Mouse (Mus musculus) layer of hippocampus, adult 9-11 months (tissue): ENCODE measurements around the gene Syne2.
A peak's percentile ranks its signal among the peaks of the same experiment; 100 is the strongest.

Source experiments
- DNase-seq: peaks from one replicate; pipeline ENCODE4 v3.0.0; 2022

Syne2 gene

DNA sequence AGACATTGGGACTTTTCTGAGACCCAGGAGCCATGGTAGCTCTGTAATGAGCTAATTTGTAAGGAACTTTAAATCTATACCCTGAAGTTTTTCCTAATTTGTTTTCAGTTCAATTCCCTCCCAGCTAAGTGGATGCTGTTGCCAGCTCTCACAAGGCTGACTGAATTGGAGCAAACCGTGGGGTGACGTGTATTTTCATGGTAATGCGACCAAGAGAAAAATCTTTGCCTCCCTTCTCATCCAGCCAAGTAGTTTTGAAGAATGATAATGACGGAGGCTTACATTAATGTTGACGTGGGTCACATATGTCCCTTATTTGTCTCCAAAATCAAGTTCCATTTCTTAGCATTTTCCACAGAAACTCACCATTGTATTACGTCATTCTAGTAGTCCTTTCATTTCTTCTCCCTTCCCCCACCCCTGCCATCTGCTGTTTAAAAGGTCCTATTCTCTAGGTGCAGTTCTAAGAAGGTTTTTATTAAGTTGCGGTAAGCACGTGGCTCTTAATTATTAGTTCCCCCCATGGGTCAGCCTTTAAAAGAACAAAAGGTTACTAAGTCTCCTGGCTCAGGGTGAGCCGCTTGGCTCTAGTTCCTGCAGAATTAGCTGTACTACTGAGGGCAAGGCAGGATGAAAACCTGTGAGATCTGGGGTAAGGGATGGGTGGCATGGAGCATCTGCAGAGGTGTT, 55.8 kb downstream of the Syne2 start:
- no peak for DNase-seq

DNA sequence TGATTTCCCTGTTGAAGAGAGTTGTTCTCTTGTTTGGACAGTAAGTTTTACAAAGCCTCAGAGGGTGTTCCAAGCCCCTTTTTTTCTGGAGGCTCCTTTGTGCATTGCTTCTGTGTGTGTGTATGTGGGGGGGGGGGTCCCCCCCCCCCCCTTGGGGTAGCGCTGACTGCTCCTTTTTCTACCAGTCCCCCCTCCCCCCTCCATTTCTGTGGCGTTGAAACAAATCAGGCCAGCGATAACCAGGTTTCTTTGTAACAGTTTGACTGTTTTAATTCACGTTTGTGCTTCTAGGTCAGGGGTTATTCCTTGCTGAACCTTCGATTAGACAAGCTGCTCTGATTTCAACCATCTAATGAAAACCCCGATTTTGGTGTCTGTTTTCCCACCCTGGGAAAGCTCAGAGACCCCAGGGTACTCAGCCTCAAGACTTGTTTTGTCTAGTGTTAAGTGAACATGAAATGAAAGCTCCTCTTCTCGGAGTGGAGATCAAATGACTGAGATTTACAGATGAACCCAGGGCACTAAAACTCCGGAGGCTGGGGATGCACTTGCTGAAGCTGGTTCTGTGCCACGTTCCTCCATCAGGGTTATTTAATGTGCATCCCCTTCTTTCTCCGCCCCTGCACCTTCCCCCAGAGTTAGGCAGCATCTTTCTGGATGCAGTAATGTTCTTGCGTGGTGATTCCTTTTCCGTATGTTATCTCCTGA, 56.5 kb downstream of the Syne2 start:
- DNase-seq = no peak

DNA sequence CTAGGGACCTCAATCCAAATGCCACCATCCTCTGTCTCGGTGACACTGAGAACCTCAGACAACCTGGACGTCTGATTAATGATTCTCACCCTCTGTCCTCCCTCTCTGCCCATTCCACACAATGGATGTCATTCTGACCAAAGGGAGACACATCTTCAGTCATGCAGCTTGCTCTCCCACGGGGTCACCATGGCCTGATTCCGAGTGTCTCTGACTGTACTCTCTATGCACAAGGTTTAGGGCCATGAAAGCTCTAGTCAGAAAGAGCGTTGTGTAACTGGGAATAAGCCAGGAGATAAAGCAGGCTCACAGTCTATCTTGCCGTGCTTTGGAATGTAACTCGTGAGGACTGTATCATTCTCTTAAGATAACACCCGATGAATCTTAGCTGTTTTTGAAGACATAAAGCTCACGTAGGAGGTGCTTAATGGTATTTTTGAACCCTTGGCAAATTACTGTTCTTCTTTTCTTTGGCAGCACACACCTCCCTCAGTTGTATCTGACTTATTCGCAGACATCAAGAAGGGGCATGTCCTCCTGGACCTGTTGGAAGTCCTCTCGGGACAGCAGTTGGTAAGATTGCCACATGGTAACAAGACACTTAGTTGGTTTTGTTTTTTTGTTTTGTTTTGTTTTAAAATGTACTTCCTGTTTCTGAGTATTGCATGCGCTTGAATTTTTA, 61.8 kb downstream of the Syne2 start:
- DNase-seq = no peak

DNA sequence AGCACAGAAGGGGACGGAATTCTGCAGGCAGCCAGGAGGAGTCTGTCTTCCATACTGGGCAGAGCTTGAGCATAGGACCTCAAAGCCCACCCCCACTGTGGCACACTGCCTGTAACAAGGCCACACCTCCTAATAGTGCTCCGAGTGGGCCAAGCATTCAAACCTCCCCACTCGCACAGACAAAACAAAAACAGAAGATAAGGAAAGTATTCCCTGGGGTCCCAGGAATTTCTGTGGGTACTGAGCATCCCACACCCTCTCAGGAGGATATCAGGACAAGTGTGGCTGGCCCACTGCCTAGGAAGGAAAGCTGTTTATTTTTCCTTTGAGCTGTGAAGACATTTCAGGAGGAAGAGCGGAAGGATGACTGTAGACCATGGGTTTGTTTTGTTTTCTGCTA, 63.6 kb downstream of the Syne2 start:
- DNase-seq = no peak

DNA sequence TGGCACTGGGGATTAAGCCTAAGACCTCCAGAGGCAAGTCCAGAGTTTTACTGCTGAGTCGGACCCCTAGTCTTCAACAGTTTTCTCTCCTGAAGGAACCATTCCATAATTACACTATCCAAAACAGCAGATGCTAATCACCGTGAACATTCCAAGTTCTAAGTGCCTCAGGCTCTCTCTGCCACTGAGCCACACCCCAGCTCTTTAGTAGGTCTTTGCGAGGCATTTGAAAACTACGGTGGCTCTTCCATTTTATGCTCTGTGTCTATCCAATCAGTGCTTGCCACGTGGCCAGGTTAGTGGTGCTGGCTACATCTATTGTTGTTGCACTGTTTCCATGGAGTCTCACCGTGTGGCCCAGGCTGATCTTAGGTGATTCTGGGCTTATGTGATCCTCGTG, 68.2 kb downstream of the Syne2 start:
- DNase-seq = no peak

DNA sequence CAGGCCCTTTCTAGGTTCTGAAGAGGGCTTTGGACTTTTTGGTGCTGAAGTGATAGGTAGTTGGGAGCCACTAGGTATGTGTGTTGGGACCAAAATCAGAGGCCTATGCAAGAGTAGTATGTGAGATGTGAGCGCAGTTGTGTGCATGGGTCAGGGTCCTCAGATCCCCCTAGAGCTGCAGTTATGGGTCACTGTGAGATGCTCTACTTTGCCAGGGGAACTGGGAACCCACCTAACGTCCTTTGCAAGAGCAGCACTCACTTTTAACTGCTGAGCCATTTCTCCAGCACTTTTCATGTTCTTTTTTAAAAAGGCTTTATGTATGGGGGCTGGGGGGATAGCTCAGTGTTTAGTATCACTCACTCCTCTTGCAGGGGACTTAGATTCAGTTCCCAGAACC, 69.0 kb downstream of the Syne2 start:
- DNase-seq = no peak

DNA sequence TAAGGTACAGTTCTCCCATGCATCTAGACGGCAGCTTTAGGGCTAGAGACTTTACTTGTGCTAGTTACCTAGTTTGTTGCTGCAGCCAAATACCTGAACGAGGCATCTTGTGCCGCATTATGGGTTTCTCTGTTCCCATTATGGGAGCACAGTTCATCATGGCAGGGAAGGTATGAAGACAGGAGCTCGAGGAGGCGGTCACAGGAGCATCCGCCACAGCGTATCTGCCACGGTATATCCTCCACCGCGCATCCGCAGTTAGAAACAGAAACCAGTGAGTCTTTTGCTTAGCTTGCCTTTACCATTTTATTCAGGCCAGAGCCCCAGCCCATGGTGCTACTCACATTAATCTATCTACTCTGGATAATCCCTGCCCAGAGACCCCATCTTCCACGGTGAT, 70.8 kb downstream of the Syne2 start:
- DNase-seq = no peak

DNA sequence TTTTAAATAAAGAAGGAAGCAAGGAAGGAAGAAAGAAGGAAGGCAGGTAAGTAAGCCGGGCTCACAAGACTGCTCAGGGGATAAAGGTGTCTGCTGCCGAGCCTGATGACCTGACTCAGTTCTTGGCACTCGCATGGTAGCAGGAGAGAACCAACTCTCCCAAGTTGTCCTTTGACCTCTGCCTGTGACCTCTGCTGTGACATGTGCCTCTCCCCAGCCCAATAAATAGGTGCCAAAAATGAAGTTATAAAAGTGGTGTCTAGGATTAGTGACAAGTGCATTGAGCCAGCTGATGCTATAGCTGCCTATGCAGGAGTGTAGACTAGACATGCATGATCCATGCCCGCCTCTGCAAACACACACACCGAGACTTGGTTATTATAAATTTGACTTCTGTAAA, 73.3 kb downstream of the Syne2 start:
- no peak for DNase-seq

DNA sequence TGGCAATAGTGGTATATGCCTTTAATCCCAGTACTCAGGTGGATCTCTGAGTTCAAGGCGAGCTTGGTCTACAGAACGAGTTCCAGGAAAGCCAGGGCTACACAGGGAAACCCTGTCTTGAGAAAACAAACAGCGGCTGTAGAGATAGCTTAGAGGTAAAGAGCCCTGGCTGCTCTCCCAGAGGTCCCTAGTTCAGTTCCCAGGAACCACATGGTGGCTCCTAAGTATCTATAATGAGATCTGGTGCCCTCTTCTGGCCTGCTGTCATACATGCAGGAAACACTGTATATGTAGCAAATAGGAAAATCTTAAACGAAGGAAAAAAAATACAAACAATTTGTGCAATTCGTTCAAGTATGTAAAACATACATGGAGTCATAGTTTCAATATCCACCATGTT, 75.5 kb downstream of the Syne2 start:
- no peak for DNase-seq

DNA sequence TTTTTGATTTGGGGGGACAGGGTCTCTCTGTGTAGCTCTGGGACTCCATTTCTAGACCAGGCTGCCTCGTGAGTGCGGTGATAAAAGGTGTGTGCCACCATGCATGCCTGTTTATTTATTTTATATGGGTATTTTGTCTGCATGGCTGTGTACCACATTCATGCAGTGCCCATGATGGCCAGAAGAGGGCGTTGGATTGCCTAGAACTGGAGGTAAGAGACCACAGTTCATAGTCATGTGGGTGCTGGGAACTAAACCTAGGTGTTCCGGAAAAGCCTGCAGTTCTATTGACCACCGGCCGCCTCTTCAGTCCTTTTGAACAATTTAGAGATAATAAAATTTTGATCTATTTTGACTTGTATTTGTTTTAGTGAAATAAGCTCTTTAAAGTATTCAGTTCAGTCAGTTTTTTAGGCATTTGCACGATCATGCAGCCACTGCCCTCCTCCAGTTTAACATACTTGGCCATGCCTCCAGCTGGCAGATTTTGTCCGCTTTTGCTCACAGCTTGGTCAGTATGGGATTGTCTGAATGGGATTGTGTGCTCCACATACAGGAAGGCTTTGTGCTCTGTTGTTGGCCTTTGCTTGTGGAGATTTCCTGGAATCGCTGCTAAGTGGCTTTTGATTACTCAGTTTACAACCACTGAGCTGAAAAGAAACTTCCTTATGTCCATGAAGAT, 76.5 kb downstream of the Syne2 start:
- DNase-seq = peak; percentile 29

DNA sequence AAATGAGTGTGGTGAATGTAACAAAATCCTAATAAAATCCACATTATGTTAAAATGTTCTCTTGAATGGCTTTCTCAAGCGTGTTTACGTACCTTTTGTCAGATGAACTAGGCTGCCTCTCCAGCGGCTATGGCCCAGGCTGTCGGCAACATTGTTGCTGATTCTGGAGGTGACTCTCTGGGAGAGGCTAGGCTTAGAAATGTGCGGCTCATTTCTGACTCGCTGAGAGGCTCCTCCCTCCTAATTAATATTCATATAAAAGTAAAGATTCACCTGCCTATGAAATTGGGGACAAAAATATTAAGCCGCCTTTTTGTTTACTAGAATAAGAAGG, 77.0 kb downstream of the Syne2 start:
- DNase-seq = no peak

DNA sequence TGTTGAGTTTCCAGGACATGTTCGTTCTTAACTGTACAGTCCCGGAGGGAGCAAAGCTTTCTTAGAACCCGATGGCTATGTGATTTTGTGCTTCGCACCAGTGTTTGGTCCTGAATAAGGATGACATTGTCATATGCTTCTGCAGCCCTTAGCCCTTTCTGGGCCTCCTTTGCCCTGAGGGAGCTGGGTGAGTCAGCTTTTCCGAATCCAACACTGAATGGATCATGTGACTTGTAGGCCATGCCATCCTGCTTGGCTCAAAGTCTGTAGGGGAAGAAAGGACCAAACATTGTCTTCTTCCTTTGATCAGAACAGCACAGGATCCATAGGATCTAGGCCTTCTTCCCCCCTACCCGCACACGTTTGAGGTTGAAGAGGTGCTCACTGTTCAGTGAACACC, 79.9 kb downstream of the Syne2 start:
- no peak for DNase-seq

DNA sequence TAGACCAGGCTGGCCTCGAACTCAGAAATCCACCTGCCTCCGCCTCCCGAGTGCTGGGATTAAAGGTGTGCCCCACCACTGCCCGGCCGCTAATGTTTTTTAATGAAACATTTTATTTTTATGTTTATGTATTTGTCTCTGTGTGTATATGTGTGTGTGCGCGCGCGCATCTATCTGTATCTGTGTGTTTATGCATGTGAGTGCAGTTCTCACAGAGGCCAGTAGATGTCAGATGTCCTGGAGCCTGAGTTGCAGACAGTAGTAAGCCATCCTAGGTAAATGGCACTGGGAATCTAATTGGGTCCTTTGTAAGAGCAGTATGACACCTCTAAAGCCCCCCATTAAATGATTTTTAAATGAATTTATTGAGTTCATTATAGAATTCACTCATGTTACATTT, 83.8 kb downstream of the Syne2 start:
- DNase-seq = no peak

DNA sequence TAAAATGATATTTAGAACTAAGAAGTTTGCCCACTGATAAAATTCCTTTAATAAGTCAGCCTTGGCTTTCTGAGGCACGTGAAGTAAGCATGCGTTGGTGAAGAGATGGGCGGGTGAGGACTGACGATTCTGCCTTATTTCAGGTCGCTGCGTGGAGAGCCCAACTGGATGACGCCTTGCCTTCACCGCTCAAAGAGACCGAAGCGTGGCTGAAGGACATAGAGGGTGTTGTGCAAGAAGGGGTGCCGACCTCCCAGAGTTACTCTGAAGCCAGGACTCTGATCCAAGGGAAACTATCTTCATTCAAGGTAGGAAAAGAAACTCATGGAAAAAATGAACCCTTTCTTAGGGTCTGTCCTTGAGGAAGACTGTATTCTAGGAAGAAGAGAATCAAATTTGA, 86.1 kb downstream of the Syne2 start:
- no peak for DNase-seq

DNA sequence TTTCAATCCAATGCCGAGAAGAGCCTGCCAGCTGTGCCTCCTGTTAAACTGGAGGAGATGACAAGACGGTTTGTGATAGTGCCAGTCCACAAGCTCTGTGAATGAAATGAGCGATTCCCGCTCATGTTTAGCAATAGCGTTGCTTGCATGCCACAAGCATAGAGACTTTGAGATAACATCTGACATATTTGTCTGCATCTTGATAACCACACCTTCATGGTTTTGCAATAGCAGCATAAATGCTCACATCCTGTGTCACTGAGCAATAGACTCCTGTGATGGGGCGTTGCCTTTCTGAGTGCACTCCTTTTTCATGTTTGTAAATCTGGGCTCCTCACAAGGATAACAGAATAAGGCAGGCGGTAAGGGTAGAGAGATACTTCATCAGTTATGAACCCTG, 87.4 kb downstream of the Syne2 start:
- DNase-seq = no peak

DNA sequence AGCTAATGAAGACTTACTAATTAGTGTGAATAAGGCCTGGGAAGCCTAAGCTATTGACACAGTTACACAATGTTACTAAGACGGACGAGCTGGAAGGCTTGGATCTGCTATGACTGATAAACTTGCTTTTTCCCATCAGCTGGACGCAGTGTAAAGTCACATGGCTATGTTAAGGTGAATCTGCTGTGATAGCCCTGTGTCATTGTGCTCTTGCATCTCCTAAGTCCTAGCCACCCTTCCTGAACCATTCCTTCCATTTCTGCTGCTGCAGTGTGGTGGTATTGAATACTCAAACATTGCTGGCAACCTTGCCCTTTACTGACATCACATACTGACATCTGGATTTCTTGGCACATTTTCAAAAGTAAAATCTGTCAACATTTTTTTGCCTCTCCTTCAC, 90.5 kb downstream of the Syne2 start:
- DNase-seq = no peak

DNA sequence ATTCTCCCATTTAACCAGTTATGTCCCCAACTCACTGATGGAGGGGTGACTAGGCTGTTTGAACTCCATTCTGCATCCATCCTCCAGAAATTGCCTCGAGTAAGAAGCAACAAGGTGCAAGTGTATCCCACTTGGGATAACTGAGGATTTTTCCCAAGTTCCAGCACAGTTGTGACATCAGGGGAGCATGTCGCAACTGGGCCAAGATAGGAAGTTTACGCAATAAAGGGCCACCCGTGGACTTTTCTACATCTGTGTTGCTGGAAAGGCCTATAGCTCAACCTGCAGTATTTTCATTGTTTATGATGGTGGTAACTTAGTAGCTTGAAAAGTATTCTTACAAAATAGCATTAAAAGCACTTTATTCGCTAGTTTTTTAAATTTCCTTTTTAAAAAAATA, 97.8 kb downstream of the Syne2 start:
- no peak for DNase-seq

DNA sequence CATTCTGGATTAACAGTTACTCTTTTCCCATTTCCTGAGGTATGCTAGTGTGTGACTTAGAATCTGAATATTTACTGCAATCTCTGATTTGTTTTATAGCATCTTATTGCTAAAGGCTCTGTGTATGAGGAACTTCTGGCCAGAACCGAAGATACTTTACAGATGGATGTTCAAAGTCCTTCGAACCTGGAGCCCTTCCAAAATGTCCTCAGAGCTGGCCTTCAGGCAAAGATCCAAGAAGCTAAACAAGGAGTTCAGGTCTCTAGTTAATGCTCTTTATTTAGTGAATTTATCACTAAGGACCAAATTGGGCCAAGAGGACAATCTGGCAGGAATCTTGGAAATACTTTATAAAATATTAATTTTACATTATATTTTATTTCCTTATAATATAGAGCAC, 100.5 kb downstream of the Syne2 start:
- no peak for DNase-seq

DNA sequence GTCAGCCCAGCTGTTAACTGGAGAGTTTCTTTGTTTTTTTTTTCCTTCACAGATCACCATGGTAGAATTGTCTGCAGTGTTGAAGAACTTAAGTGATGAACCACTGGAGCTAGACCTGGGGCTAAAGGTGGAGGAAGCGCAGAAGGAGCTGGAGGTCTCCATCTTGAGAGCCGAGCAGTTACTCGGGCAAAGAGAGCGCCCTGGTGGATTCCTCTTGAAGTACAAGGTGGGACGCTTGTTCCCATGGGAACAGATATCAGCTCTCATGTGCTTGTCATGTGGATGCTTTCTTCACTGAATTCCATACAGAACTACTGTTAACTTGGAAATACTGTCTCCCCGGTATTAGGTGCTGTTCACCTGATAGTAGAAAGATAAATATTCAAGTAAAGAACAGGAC, 101.0 kb downstream of the Syne2 start:
- DNase-seq = peak; percentile 43

DNA sequence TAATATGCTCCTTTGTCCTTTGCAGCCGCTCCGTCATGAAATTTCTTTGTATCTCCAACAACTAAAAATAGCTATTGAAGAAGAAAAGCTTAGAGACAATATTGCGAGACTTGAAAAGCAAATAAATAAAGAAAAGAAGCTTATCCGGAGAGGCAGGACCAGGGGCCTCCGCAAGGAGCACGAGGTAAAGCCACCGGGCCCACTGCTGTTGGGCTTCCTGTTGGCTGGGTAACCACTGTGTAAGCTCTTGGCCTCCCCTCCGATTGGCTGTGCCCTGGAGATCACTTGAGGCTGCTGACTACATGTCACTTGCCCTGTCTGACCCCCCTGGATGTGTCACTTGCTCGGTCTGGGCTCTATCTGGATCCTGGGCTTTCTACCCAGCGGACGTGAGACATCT, 105.0 kb downstream of the Syne2 start:
- no peak for DNase-seq

DNA sequence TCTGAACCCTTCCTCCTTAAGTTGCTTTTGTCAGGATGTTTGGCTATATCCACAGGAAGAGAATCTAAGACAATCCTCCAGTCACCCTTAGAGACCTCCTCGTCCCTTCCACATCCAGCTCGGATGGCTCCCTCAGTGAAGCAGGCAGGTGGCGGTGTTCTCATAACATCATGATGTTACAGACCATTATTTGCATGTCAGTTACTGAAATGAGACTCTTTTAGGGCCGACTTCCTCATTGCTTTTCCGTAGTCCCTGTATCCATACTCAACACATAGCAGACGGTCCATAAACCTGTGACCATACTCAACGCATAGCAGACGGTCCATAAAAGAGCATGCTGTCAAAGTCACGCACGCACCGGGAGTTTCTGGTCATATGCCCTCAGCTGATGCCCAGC, 106.9 kb downstream of the Syne2 start:
- DNase-seq = no peak

DNA sequence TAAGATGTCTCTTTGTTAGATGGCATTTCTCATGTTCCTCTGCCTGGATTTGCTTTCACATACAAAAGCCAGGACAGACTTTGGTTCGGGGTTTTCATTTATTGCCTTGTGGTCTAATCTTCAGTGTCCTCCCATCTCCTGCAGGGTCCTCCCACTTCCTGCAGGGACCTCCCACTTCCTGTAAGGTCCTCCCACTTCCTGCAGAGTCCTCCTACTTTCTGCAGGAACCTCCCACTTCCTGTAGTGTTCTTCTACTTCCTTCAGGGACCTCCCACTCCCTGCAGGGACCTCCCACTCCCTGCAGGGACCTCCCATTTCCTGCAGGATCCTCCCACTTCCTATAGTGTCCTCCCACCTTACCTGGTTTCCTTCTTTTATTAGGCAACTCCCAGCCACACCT, 109.7 kb downstream of the Syne2 start:
- DNase-seq = no peak

DNA sequence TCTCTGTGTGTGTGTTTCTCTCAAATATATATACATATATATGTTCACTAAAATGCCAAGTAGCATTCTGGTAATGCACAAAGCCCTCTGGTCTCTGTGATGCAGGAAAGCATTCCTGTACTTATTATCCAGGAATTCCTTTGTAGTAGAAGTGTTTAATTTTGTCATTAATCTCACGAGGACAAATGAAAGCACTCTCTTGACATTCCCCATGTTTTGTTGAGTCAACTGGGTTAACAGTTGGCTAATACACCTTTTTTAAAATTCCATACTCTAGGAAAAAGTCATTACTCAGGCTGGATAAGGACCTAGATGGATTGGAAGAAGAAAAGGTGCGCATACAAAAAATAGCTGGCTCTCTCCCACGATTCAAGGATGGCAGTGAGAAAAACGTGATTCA, 115.6 kb downstream of the Syne2 start:
- no peak for DNase-seq

DNA sequence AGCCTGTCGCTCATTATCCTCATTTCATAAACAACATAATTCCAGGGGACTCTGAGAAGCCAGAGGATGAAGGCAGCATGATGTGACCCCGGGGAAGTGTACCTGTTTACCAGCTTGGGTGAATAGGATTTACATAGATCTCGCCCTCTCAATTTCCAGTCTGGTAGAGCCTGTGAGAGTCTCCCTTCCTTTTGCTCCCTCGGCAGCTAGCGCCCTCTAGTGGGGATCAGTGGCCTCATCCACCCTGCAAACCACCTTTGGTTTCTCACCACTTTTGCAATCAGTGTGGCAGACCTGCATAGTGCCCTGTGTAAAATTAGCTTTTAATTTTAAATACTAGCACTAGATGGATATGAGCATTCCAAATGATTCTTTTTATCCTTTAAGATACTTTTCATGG, 133.4 kb downstream of the Syne2 start:
- DNase-seq = no peak
